Mouse (Mus musculus): Measurements from ENCODE around the gene Castor1.
A peak's percentile ranks its signal among the peaks of the same experiment; 100 is the strongest.

The Castor1 gene

GRCm38 (mm10) chr11:4264066-4264465 lies 46.0 kb downstream of the Castor1 start:
- DNase-seq: peak; percentile 38

DNA sequence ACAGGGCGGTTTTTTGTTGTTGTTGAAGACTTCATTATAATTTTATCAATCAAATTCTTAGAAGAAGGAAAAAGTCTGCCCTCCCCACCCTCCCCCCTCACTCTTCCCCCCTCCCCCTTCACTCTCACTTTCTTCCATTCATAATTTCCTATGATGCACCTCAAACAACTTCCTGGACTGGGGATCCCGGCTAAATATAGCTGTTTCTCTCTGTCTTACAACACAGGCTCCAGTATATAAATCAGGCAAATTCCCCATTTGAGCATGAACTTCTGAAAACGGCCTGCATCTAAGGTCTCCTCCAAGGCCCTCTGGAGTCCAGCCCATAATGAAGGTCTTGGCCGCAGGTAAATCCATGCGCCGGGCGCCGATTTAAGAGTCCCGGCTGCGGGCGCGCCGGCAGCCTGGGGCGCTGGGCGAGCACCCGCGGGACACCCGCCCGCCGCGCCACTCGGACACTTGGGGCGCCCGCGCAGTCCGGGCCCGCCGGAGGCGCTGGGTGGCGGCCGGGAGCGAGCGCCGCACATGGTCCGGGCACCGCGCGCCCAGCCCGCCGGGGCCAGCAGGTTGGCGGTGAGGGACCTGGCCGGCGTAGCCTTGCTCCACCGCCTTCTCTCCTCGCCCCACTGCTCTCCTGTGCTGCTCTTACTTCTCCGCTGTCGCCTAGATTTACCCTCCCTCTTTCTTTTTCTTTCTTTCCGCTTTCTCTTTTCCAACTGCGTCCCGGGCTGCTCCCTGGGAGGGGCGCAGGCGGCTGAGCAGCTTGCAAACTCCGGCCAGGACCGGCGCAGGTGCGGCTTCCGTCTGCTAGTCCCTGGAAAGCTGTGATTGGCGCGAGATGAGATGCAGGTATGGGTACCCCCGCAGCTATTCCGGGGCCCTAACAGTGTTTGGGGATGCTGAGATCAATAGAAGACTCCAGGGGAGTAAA lies 48.5 kb downstream of the Castor1 start:
- DNase-seq: peak; percentile 57

GRCm38 (mm10) chr11:4267202-4267578 lies 49.2 kb downstream of the Castor1 start:
- DNase-seq: no peak

DNA sequence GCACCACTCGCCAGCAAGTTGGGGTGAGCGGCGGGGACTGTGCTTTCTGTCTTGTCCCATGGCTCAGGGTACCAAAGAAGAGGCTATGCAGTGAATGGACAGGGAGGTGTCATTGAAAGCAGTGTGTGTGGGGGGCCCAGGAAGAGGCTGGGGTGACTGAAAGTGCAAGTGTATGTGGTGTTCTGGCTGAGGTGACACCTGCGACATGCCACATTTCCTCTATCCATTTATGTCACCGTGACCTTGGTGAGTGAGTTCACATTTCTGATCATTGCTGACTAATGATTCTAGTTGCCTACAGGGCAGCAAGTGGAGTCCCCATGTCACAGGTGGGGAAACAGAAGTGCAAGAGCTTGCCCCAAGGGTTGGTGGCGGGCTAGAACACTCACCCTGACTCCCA lies 50.5 kb downstream of the Castor1 start:
- no peak for DNase-seq

- no peak for DNase-seq
These were observed 52.9 kb downstream of the Castor1 start for GRCm38 (mm10) chr11:4270744-4271459.

DNA sequence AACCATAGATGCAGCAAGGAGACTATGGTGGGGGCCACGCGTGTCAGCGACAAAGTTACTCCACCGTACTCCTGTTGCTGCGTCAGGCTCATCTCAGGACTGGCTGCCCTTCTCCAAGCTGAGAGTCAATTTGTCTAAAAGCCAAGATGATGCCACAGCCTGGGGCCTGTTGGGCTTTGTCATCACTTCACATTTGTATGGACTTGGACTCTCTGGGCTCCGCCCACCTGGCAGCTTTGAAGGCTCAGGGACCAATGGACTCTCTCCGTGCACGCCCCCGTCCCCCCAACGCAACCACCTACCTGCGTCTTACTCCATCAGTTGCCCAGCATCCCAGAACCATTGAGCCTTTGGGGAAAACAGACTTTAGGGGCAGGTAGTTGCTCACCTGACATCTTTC lies 53.5 kb downstream of the Castor1 start:
- no peak for DNase-seq

Data from lung, postnatal 36 days (tissue).